Mouse (Mus musculus) heart, embryonic 12.5 days (tissue): ENCODE data around the gene Fance. TPM values are rescaled to one million over a fixed set of nuclear protein-coding genes. Genes with fewer than 3 reads are reported as not detected.
"Not testable (repeated sequence)": the region's sequence is repeated elsewhere in the genome, so short reads cannot be mapped to it uniquely, and the experiment has no call there.

Source experiments
- ATAC-seq: fragments of 200-750 bp; cut with Nextera tagmentation; 2 replicates; pipeline ENCODE4 v1.8.0; 2017; ENCODE audit warnings: moderate TSS enrichment, moderate library complexity; ENCODE audit not compliant: insufficient number of reproducible peaks, low FRiP score
- H3K27ac ChIP-seq: fragments of 300-500 bp; sonication (generic); 2 replicates; pipeline ENCODE4 v1.5.1; 2016; ENCODE audit warnings: mild to moderate bottlenecking, moderate library complexity; ENCODE audit not compliant: poor library complexity, severe bottlenecking
- H3K27me3 ChIP-seq: fragments of 300-500 bp; sonication (generic); replicated peaks from 2 replicates; pipeline ENCODE4 v1.6.1; 2016; ENCODE audit warnings: mild to moderate bottlenecking, moderate library complexity
- H3K36me3 ChIP-seq: fragments of 300-500 bp; sonication (generic); 2 replicates; pipeline ENCODE4 v1.6.1; 2016; ENCODE audit warnings: mild to moderate bottlenecking, moderate library complexity
- H3K4me1 ChIP-seq: fragments of 300-500 bp; sonication (generic); replicated peaks from 2 replicates; pipeline ENCODE4 v1.6.1; 2016; ENCODE audit warnings: mild to moderate bottlenecking
- H3K4me2 ChIP-seq: fragments of 300-500 bp; sonication (generic); 2 replicates; pipeline ENCODE4 v1.6.1; 2016; ENCODE audit warnings: mild to moderate bottlenecking, moderate library complexity
- H3K4me3 ChIP-seq: fragments of 300-500 bp; sonication (generic); 2 replicates; pipeline ENCODE4 v1.5.1; 2016; ENCODE audit warnings: mild to moderate bottlenecking
- H3K9ac ChIP-seq: fragments of 300-500 bp; sonication (generic); 2 replicates; pipeline ENCODE4 v1.6.1; 2016; ENCODE audit warnings: mild to moderate bottlenecking, moderate library complexity
- H3K9me3 ChIP-seq: fragments of 300-500 bp; sonication (generic); replicated peaks from 2 replicates; pipeline ENCODE4 v1.6.1; 2016; ENCODE audit warnings: mild to moderate bottlenecking, moderate library complexity
- WGBS: fragments of 180-500 bp; shearing (Covaris S2); methylation state at CpG from one replicate; pipeline ENCODE4 v1.1.7; 2016; 5-methylcytosine and 5-hydroxymethylcytosine counted together
- polyA plus RNA-seq: library from polyadenylated mRNA; unstranded; fragments of >200 nt; fragmentation: Nextera tagmentation; extraction: Ambion mirVana; gene quantifications from 2 replicates; pipeline ENCODE4 v1.2.1, GENCODE M21; 2016

The Fance gene
- polyA plus RNA-seq, 1 experiment from 2014 or later, result 23.0 TPM

DNA sequence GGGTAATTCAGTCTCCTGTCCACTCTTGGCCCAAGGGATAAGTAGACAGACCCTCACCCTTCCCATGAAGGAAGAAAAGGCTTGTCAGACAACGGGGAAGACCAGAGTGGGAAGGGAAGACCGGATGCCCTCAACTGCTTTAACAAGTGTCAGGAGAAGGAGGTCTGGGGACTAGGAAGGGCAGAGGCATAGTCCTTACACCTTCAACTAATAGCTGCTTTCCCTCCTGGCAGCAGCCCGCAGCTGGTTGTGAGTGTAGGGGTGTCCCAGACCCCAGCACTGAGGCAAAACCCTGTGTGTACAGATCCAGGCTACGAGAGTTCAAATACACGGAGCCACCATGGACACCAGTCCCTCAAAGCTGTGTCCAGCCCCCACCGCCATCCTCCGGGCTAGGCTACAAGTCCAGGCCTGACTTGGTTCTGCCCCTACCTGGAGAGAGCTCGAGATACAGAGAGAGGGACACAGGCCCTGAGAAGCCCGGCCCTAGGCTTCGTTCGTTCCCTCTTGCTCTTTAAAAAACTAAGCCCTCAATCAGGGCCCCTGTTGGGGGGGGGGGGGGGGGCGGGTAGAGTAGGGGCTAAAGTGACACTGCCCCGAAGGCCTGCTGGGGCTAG, 36.1 kb downstream of the Fance start:
- Histone ChIP-seq H3K4me2 (peak overlapping the region; percentile 77), H3K27me3 (peaks cover 26% of the 10 kb centered on the region; the same call in 1 of the 2 replicates), H3K36me3 (no peaks in the 10 kb centered on the region), H3K4me3 (peak overlapping the region; percentile 78), H3K4me1 (peaks cover 61% of the 10 kb centered on the region), H3K9me3 (no peaks in the 10 kb centered on the region), H3K9ac (peak overlapping the region; percentile 88), H3K27ac (peak overlapping the region; percentile 83)
- WGBS, result 12% methylated on average over 13 of the region's 13 CpGs
- no peak for ATAC-seq

DNA sequence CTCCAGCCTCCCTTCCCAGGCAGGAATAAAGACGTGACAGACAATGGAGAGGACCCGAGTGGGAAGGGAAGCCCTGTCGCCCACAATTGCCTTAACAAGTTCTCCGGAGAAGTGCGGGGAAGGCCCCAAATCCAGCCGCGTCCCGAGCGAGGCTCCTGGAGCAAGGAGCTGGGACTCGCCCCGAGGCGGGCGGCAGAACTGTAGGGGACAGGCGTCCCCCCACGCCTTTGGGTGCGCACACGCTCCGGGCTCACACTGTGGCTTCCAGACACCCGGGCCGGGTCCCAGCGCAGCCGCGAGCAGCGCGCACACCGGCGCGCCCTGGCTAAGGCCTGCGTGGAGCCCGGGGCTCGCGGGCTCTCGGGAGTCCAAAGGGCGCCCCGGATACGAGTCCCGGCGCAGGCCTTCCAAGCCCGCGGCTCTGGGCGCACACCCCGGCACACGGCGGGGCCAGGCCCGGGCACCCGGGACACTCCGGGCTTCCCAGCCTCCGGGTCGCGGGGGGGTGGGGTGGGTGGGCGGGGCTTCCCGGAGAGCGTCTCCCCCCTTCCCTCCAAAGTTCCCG, 36.7 kb downstream of the Fance start:
- Histone ChIP-seq H3K27ac (peak overlapping the region; percentile 83), H3K4me1 (peaks cover 55% of the 10 kb centered on the region), H3K9me3 (no peaks in the 10 kb centered on the region), H3K4me2 (peak overlapping the region; percentile 77), H3K9ac (peak overlapping the region; percentile 88), H3K4me3 (peak overlapping the region; percentile 78), H3K36me3 (no peaks in the 10 kb centered on the region), H3K27me3 (peaks cover 26% of the 10 kb centered on the region; the same call in 1 of the 2 replicates)
- under 1% methylated on average over 53 of the region's 54 CpGs for WGBS
- peak; percentile 52 for ATAC-seq

DNA sequence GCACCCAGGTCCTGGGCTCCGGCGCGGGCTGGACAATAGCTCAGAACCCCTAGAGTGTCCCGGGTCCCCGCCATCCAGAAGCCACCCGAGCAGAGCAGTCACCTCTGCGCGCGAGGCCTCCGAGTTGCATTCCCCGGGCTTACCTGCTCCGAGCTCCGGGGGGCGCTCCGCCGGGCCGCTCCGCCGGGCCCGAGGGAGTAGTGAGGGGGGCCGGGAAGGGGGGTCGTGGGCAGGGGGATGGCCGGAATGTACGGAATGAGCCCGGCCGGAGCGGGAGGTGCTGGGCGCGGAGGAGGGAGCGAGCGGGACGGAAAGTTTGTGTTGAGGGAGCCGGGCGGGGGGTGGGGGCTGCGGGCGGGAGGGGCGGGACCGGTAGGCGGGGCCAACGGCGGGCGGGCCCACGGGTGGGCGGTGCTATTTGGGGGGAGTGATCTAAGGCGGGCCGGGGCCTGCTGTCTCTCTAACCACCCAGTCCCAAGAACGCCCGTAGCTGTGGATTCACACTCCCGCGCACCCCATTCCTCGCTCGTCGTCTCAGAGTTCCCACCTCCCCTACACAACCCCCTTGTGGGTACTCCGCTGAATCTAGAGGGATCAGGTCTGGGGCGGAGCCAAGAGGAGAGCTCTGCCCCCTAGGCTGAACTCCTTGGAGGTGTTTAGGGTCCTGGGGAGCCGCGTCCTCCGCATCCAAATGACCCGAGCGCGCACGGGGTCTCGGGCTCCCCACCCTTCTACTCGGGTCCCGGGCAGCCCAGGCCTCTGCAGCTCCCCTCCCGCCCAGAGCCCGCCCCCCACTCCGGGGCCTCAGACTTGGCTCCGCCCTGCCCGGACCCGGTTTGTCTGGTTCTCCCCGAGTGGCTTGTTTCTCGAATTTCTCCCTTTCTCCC, 37.4 kb downstream of the Fance start, which contains the start of gene Tead3:
Tead3 (minus strand) TSS at position 352 of the 887 bp plus-strand sequence.
- under 1% methylated on average over 64 of the region's 73 CpGs for WGBS
- Histone ChIP-seq H3K4me2 (peak within 1 kb of the TSS; percentile 77), H3K36me3 (no peaks in the 10 kb centered on the region), H3K4me3 (peak within 1 kb of the TSS; percentile 78), H3K27ac (peak within 1 kb of the TSS; percentile 83), H3K9me3 (no peaks in the 10 kb centered on the region), H3K27me3 (peaks cover 26% of the 10 kb centered on the region; the same call in 1 of the 2 replicates), H3K4me1 (peaks cover 48% of the 10 kb centered on the region), H3K9ac (peak within 1 kb of the TSS; percentile 88)
- ATAC-seq, result peak; percentile 85

GRCm38 (mm10) chr17:28351353-28351890, 38.1 kb downstream of the Fance start:
- WGBS, result under 1% methylated on average over 29 of the region's 29 CpGs

GRCm38 (mm10) chr17:28352018-28352417, 38.7 kb downstream of the Fance start:
- H3K4me2 ChIP-seq, result peak overlapping the region; percentile 77
- H3K4me3 ChIP-seq, result peak overlapping the region; percentile 78; the same call in 1 of the 2 replicates
- H3K9me3 ChIP-seq, result no peaks in the 10 kb centered on the region
- H3K27me3 ChIP-seq, result peaks cover 29% of the 10 kb centered on the region
- H3K4me1 ChIP-seq, result peaks cover 43% of the 10 kb centered on the region
- no peak for ATAC-seq
- H3K9ac ChIP-seq, result no peak overlapping the region
- no peak overlapping the region for H3K27ac ChIP-seq
- H3K36me3 ChIP-seq, result no peaks in the 10 kb centered on the region
- WGBS, result 22% methylated on average over 11 of the region's 11 CpGs

More at GRCm38 (mm10) chr17:28351353-28351890, 38.1 kb downstream of the Fance start:
- H3K9me3 ChIP-seq, result no peaks in the 10 kb centered on the region
- H3K4me3 ChIP-seq, result peak overlapping the region; percentile 78
- no peak for ATAC-seq
- H3K27ac ChIP-seq, result peak overlapping the region; percentile 83
- peaks cover 26% of the 10 kb centered on the region; the same call in 1 of the 2 replicates for H3K27me3 ChIP-seq
- H3K9ac ChIP-seq, result peak overlapping the region; percentile 88
- H3K4me2 ChIP-seq, result peak overlapping the region; percentile 77
- peaks cover 46% of the 10 kb centered on the region for H3K4me1 ChIP-seq
- H3K36me3 ChIP-seq, result no peaks in the 10 kb centered on the region

DNA sequence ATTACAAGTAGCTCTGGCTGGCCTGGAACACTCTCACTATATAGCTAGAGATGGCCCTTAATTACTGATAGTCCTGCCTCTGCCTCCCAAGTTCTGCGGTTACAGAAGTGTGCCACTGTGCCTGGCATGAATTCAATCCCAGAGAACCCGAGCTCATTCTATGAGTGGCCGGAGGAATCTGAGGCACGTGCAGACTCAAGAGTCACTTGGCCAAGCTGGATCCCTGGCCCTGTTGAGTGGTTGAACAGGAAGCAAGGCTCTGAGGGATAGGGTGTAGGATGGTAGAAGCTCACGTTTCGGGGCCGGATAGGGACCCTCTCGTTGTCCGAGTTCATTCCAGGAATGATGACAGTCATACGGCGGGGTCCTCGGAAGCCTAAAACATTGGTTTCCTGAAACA, 42.6 kb downstream of the Fance start:
- ATAC-seq, result no peak
- Histone ChIP-seq H3K27me3 (peaks cover 64% of the 10 kb centered on the region), H3K27ac (no peak overlapping the region), H3K4me3 (no peak overlapping the region), H3K4me1 (peaks cover 16% of the 10 kb centered on the region), H3K9ac (no peak overlapping the region), H3K36me3 (no peaks in the 10 kb centered on the region), H3K9me3 (0 out of 2 replicates have a peak, but pooled peaks cover 4% of the 10 kb centered on the region), H3K4me2 (no peak overlapping the region)
- WGBS, result 74% methylated on average over 12 of the region's 12 CpGs

DNA sequence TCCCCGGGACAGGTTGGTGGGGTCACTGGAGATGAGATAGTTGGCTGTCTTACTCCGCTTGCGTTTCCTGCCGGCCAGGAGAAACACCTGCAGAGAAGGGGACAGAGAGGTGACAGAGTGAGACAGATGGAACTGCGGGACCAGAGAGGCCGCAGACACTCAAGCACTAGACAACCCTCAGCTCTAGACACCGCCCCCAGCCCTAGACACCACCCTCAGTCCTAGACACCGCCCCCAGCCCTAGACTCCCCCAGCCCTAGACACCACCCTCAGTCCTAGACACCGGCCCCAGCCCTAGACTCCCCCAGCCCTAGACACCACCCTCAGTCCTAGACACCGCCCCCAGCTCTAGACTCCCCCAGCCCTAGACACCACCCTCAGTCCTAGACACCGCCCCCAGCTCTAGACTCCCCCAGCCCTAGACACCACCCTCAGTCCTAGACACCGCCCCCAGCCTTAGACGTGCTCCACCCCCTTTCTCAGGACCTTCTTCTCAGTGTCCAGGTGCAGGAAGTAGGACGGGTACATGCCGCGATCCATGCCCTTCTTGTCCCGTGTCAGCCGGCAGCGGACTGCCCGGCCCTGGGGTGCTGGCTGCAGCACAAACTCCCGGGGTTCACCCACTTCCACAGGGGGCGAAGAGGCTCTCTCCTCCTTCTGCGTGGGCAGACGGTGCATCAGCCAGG, 45.4 kb downstream of the Fance start:
- not testable (repeated sequence) for H3K4me3 ChIP-seq, H3K36me3 ChIP-seq, H3K27ac ChIP-seq, H3K9ac ChIP-seq, H3K9me3 ChIP-seq, ATAC-seq
- WGBS, result 12% methylated on average over 23 of the region's 24 CpGs
- Histone ChIP-seq H3K4me2 (peak overlapping the region; percentile 11; the same call in 1 of the 2 replicates), H3K4me1 (peaks cover 21% of the 10 kb centered on the region), H3K27me3 (peaks cover 61% of the 10 kb centered on the region)

GRCm38 (mm10) chr17:28360531-28361277, 47.4 kb downstream of the Fance start:
- no peaks in the 10 kb centered on the region for H3K36me3 ChIP-seq
- H3K4me3 ChIP-seq, result no peak overlapping the region
- H3K9ac ChIP-seq, result no peak overlapping the region
- peaks cover 72% of the 10 kb centered on the region for H3K27me3 ChIP-seq
- H3K27ac ChIP-seq, result no peak overlapping the region
- H3K9me3 ChIP-seq, result 0 out of 2 replicates have a peak, but pooled peaks cover 4% of the 10 kb centered on the region
- H3K4me1 ChIP-seq, result peaks cover 37% of the 10 kb centered on the region
- no peak for ATAC-seq
- no peak overlapping the region for H3K4me2 ChIP-seq
- WGBS, result 74% methylated on average over 9 of the region's 9 CpGs

GRCm38 (mm10) chr17:28361921-28362652, 48.8 kb downstream of the Fance start:
- Histone ChIP-seq H3K36me3 (no peaks in the 10 kb centered on the region), H3K4me3 (peak overlapping the region; percentile 46), H3K4me2 (peak overlapping the region; percentile 74), H3K27me3 (peaks cover 73% of the 10 kb centered on the region), H3K27ac (no peak overlapping the region), H3K9me3 (0 out of 2 replicates have a peak, but pooled peaks cover 4% of the 10 kb centered on the region), H3K9ac (peak overlapping the region; percentile 65), H3K4me1 (peaks cover 32% of the 10 kb centered on the region)
- 31% methylated on average over 11 of the region's 11 CpGs for WGBS
- no peak for ATAC-seq
